Mouse (Mus musculus) CH12.LX (cell line): ENCODE data around the gene Ccdc80.

ENCODE experiments used
- CTCF ChIP-seq, 2 experiments: IDR thresholded peaks in 1 of 2; conservative IDR thresholded peaks in 1 of 2; 2 replicates each; pipeline ENCODE4 v1.5.1; 2011 to 2012; ENCODE audit warnings: low read depth in 2 of 2, low read length in 2 of 2, improper control_type of control experiment in 1 of 2, inconsistent platforms in 1 of 2, mild to moderate bottlenecking in 1 of 2, moderate library complexity in 1 of 2
- EP300 ChIP-seq: IDR thresholded peaks from 2 replicates; pipeline ENCODE4 v1.6.1; 2011; ENCODE audit warnings: low read length, improper control_type of control experiment
- ETS1 ChIP-seq: conservative IDR thresholded peaks from 2 replicates; pipeline ENCODE4 v1.6.1; 2012; ENCODE audit warnings: low read depth, mild to moderate bottlenecking, inconsistent platforms, low read length, improper control_type of control experiment, moderate library complexity
- MAFK ChIP-seq: IDR thresholded peaks from 2 replicates; pipeline ENCODE4 v1.6.1; 2011; ENCODE audit warnings: low read length, improper control_type of control experiment; ENCODE audit not compliant: insufficient replicate concordance
- MEF2A ChIP-seq: IDR thresholded peaks from 2 replicates; pipeline ENCODE4 v1.6.1; 2014; ENCODE audit warnings: low read depth, mild to moderate bottlenecking, inconsistent platforms, low read length, improper control_type of control experiment, borderline replicate concordance
- POLR2A ChIP-seq: IDR thresholded peaks from 2 replicates; pipeline ENCODE4 v1.6.1; 2011; ENCODE audit warnings: low read depth, mild to moderate bottlenecking, improper control_type of control experiment, low read length
- POLR2AphosphoS2 ChIP-seq: IDR thresholded peaks from 2 replicates; pipeline ENCODE4 v1.6.1; 2011; ENCODE audit warnings: low read depth, low read length, improper control_type of control experiment
- TCF12 ChIP-seq: IDR thresholded peaks from 2 replicates; pipeline ENCODE4 v1.6.1; 2014; ENCODE audit warnings: low read depth, mild to moderate bottlenecking, inconsistent platforms, low read length, improper control_type of control experiment
- ZMIZ1 ChIP-seq: IDR thresholded peaks from 2 replicates; pipeline ENCODE4 v1.6.1; 2012; ENCODE audit warnings: low read depth, mild to moderate bottlenecking, inconsistent platforms, low read length, improper control_type of control experiment

DNA sequence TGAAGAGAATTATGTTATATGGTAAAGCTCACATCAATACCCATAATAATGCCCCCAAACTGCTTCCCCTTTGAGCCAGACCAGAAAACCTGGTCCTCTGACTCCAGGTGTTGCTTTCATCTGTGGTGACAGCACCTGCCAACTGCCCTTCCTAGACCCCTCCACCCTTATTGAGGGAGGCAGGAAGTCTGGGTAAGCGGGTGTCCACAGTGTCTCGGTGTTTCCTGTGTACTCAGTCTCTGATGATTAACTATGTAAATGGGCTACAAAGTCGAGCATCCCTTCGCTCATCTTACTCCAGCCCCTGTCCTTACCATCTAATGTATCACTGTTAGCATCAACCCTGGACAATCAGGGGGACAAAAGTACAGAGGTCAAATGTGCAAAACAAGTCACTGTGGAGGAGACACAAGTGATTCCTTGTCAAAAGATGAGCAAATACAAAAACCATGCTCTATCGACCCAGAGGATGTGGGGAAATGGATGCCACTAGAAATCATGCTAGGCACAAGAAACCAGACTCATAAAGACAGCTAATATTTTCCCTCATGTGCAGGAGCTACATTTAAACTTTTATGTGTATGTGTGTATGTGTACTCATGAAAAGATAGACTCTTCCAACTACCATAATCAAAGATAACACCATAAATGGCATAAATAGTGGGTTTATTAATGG lies 15.1 kb downstream of the Ccdc80 start:
- TF ChIP-seq EP300: no peak
- TF ChIP-seq CTCF (conservative IDR thresholded peaks at IDR 0.05 in 1 of 2, IDR thresholded peaks at IDR 0.05 in 1 of 2; ENCODE audit: low read depth in 2 of 2, low read length in 2 of 2): no peak
- no peak for TF ChIP-seq MAFK
- no peak for TF ChIP-seq ETS1
- no peak for TF ChIP-seq POLR2AphosphoS2
- TF ChIP-seq TCF12: no peak
- no peak for TF ChIP-seq POLR2A
- no peak for TF ChIP-seq ZMIZ1
- TF ChIP-seq MEF2A: no peak
